Mouse (Mus musculus) liver, postnatal 0 days (tissue): ENCODE results near the gene Ptpn12.

ENCODE experiments used
- CTCF ChIP-seq: sonication (generic); IDR thresholded peaks from 2 replicates; pipeline ENCODE4 v1.5.1; 2016; ENCODE audit warnings: antibody characterized with exemption, low read depth
- EP300 ChIP-seq: IDR thresholded peaks from 2 replicates; pipeline ENCODE4 v1.6.1; 2016; ENCODE audit warnings: antibody characterized with exemption, low read depth, mild to moderate bottlenecking

DNA sequence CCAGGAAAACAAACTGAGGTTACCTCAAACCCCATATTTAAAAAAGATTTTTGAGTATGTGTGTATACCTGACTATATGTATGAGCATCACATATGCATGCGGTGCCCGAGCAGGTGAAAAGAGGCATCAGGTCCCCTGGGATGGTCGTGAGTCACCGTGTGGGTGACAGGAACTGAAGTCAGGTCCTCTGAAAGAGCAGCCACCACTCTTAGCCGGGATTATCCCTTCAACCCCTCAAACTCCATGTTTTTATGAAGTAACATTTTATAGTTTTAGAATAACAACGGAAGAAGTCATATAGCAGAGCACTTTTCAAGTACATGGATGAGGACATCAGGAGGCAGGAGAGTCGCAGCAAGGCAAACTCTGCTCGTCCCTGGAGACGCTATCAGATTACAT is 87.2 kb downstream of the Ptpn12 start:
- TF ChIP-seq CTCF (no peak), EP300 (no peak)
